Mouse (Mus musculus) neutrophil, adult 5-6 weeks (primary cell): ENCODE measurements around the gene Catspere2. TPM values are rescaled to one million over a fixed set of nuclear protein-coding genes. Genes with fewer than 3 reads are reported as not detected.

Experiments
- ATAC-seq: fragments of 151-379, 151-347 bp; 2 replicates; pipeline ENCODE4 v1.8.0; 2017; ENCODE audit warnings: mild to moderate bottlenecking, moderate TSS enrichment; ENCODE audit not compliant: insufficient number of reproducible peaks, poor library complexity, low FRiP score, severe bottlenecking; ENCODE audit errors: extremely low read depth
- total RNA-seq: library from RNA; stranded (forward); fragments of 200-1000 nt; gene quantifications from 2 replicates; pipeline ENCODE4 v1.2.3, GENCODE M21; 2017

Gene Catspere2
- total RNA-seq, 1 experiment from 2014 or later: 0.58 TPM

- ATAC-seq: no peak
These were observed 226.7 kb downstream of the Catspere2 start for GRCm38 (mm10) chr1:178209966-178210365.

GRCm38 (mm10) chr1:178217157-178217556 is 233.9 kb downstream of the Catspere2 start:
- no peak for ATAC-seq

- no peak for ATAC-seq
These were observed 235.1 kb downstream of the Catspere2 start for GRCm38 (mm10) chr1:178218305-178218704.

- ATAC-seq: no peak
These were observed 236.2 kb downstream of the Catspere2 start for GRCm38 (mm10) chr1:178219166-178220077.

Other genes with a start within 250 kb of the Catspere2 start
- gene Adss, start 186.9 kb upstream of the Catspere2 start, total RNA-seq: 70.8 and 72.1 TPM in 2 replicates
- gene Desi2, start 204.0 kb downstream of the Catspere2 start, total RNA-seq: 8.3 and 8.5 TPM in 2 replicates